Mouse (Mus musculus): ENCODE measurements at regions not wholly inside any gene's neighbourhood (a gene's known extent, or its start where the extent isn't known, plus 50 kb on each side); places are given as distances from the start of the nearest gene placed in this dataset.

DNA sequence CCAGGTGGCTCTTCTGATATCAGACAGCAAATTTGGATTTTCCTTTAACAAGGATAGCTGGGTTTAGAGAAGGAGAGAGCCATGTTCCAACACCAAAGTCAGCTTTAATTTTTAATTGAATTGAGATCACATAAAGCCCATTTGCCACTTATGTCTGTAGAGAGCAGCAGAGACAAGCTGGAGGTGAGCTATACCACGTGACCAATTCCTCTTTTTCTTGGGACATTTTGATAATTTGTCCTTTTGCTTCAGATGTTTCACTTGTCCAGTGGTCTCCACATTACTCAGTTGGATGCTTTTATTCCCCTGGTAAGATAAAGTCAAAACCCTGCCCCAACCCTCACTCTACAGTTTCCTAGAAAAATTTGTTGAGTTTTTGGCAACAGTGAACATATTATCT is 248.6 kb upstream of the Ndst4 start:
- no peak for DNase-seq

DNA sequence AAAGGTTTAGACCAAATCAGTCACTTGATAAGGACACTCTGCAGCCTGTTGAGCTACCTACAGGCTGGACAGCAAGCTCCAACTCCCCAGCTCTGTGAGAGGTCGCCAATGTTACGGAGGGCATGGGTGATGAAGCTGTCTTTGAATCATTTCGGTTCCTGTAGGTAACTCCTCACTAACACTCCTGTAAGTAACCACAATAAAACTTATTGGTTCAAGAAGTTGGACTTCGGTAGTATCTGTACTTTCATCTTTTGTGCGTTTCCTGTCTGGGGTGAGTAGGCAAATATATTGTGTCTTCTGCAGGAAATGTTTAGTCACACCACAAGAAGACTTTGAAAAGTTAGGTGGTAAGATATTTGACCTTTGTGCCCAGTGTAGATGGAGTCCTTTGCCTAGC is 244.1 kb upstream of the Ndst4 start:
- DNase-seq: no peak

DNA sequence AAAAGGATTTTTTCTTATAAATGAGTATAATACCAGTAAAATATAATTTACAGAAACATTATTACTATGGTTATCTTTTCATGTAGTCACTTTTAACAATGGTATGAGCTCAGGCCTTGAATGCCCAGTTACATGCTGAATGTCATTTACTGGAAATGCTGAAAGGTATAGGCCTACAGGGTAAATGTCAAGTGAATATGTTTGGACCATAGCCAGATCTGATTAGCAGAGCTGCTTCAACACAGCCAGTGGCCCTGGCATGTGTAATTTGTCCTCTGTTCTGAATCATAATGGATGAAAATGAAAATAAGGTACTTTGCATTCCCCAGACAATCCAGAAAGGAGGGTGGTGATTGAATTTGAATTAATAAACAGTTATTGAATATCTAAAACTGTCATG is 213.3 kb upstream of the Ndst4 start:
- no peak for DNase-seq

DNA sequence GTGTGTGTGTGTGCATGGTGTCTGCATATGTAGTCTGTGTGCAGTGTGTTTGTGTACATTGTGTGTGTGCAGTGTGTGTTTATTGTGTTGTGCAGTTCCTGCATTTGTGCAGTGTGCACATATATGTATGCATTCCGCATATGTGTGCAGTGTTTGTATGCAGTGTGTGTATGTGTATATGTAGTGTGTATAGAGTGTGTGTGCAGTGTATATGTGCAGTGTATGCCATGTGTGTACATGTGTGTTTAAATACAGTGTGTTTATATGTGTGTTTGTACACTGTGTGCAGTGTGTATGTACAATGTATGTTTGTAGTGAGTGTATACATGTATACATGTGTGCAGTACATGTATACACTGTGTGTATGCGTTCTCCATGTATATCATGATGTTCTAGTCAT is 183.0 kb upstream of the Ndst4 start:
- no peak for DNase-seq

DNA sequence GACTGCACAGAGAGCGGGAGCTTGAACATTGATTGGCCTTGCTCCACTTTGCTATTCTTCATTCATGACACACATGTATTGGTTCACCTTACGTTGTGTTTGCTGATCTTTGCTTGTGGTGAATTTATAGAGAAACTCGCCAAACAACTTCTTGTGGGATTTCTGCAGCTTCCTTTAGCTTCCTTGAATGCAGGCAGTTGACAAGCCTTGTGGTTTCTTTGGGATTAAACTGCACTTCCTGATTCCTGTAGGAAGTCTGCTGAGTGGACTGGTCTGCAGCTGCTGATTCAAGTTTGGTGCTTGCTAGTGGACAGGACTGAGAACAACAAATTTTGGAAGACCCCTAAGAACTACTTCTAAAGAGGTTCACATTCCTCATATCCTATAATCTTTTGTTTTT is 152.8 kb upstream of the Ndst4 start:
- DNase-seq: no peak

DNA sequence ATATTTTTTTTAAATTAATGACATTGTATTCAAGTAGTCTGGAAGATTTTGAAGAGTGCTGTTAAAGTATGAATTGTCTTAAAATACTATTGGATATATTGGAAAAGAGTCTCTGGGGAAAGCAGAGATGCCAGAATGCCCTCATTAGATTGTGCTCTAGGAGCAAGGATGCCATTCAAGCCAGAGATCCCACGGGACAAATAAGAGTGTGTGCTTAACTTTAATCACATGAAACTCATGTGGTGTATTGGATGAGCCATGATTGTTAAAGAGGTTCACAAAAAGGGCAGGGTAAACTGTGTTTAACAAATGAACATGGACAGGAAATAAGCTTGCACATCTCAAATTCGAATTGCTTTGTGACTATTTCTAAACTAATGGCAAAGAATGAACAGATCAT is 143.0 kb upstream of the Ndst4 start:
- DNase-seq: no peak

DNA sequence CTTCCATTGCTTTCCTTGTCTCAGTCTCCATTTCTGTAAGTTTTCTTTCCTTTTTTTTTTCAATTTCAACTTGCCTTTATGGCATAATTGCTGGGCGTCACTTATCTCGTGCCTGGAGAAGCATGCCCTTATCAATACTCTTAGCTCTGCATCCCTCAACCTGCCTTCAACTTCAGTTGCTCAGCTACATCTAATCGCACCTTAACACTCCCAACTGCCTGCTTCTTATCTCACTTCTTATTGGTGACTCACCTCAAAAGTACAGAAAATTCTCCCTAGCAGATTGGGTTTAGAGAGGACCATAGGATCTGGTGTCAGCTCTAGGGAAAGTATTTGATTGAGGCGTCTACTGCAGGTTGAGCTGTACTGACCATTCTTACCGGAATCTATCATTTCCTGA is 133.2 kb upstream of the Ndst4 start:
- DNase-seq: no peak

DNA sequence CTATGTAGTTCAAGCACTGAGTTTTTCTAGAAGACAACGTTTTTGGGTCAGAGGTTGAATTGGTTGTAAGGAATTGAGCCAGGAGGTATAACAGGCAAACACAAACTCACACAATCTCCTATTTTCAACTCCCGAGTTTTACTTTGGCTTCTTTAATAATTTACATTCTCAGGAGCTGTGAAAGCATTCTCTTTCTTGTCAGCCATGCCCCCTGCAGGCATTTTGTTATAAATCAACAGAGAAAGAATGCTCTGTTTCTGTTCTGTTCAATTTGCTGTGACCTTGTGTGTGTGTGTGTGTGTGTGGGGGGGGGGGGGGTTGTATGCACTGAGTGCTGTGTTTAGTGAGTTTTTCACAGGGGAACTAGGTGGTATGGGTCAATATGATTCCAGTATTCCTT is 132.7 kb upstream of the Ndst4 start:
- no peak for DNase-seq

DNA sequence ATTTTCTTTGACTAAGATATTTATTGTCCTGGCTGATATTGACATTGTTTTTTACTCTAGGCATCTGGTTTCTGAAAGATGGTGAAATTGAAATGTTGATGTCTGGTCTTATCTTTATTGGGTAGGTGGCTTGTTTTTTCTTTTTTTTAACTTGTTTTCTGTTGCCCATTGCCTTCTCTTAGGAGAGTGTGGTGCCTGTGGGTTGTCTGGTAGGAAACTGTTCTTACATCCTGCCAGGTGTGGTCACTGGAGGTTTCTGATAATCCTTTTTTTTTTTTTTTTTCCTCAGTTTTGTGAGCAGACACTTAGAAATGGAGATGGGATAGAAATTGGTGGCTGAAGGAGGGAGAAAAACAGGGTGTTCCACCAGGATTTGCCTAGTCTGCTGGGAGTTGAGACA is 125.3 kb upstream of the Ndst4 start:
- DNase-seq: no peak

DNA sequence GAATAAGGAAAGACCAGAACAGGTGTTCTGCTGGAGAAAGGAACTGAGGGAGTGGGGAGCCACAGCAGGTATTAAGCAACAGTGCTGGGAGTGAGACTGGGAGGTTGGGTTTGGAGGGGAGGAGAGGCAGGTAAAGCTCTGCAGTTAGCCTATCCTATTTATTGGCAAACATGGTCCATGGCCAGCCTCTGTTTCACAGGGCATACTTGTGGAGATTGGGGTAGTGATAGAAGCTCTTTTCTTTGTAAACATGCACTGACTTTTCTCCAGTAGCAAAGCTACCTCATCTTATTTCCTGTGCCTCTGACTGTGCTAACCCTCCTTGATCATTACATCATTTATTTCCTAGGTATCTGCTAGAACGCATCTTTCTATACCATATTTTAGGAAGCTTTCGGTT is 124.9 kb upstream of the Ndst4 start:
- DNase-seq: no peak

DNA sequence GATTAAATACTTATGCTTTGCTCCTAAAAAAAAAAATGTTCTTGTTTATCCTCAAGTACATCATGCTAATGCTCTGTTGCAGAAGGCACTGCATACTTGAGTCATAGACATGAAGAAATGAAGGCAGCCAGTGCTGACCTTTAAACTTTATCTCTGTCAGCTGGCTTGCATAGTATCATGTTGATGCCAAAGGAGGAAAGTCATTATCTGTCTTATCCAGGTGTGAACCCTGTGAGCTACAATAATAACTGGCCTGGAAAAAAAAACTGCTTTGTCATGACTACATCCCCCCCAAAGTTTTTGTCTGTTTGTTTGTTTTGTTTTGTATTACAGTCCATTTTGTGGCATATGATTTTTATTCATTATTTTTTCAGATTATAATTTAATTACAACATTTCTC is 124.3 kb upstream of the Ndst4 start:
- no peak for DNase-seq

DNA sequence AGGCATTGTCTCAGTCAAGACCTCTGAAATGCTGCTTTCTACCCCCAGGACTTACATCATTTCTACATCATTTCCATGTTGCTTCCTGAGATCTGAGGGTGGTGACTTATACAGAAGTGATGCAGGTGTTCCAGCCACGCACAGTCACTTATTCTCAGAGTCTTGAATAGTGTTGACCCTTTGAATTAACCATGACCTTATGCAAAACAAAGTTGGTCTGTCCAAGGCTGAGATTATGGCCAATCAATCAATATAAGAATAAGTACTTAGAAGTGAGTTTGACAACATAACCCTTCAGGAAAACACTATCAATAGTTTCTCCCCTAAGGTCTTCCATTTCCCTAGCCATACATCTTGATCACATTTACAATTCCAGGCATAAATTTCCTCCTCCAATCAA is 115.3 kb upstream of the Ndst4 start:
- no peak for DNase-seq

DNA sequence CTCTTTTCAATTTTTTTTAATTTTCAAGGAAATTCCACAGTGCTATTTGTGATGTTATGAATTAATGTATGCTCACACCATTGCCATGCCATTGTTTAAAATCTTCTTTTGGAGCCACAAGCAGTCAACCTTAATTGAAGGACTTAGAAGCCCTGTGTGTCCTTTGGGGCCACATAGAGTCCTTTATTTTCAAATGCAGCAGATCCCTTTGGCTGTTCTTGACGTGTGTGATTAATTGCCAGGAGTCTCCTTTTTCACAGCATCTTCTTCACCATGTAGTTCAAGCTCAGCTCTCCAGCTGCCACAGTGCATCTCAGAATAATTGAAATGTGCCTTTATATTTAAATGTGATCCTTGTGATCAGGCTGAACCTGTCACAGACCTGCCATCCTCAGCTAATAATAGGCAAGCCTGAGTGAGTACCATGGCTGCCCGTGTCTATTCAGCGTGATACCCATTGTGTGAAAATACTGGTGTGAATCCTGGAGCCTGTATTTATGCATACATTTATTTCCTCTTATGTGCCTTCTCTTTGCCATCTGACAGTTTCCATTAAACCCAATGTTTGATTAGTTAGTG is 114.4 kb upstream of the Ndst4 start:
- no peak for DNase-seq

DNA sequence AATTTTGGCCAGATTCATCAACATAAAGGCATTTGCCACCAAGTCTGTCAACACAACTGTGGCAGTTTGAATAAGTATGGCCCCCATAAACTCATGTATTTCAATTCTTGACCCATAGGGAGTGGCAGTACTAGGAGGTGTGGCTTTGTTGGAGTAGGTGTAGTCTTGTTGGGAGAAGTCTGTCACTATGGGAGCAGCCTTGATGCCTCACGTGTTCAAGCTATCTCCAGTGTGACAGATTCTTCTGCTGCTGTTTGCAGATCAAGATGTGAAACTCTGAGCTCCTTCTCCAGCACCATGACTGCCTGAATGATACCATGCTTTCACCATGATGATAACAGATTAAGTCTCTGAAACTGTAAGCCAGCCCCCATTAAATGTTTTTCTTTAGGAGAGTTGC is 97.2 kb upstream of the Ndst4 start:
- no peak for DNase-seq

DNA sequence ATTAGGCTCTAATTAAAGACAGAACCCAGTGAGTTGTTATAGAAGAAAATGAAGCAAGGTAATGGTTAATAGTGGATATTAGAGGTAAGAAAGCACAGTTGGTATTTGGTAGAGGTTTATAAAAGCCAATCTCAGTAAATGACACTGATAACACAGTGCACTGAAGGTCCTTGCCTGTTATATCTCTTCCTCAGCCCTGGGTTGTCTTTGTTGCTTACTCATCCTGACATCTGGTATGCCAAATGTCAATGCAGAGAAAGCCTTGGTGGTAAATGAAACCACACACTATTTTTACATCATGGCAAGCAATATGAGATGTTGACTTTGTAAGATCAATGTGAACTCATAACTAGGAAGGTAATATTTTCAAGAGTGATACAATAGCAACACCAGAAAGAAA is 76.8 kb upstream of the Ndst4 start:
- DNase-seq: no peak

DNA sequence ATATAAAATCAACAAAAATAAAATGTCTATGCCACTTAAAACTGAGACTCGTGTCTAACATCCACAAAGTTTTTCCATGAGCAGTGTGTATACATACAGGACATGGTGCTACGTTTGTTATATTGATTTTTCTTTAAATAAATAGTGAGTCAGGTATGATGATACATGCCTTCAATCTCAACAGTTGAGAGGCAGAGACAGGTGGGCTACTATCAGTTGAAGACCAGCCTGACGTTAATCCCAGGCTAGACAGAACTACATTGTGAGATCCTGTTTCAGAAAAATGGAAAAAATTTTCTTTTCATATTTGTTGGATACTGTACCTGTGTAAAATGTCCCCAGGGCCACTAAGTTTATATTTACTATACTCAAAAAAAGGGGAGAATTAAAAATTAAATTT is 66.5 kb upstream of the Ndst4 start:
- no peak for DNase-seq

DNA sequence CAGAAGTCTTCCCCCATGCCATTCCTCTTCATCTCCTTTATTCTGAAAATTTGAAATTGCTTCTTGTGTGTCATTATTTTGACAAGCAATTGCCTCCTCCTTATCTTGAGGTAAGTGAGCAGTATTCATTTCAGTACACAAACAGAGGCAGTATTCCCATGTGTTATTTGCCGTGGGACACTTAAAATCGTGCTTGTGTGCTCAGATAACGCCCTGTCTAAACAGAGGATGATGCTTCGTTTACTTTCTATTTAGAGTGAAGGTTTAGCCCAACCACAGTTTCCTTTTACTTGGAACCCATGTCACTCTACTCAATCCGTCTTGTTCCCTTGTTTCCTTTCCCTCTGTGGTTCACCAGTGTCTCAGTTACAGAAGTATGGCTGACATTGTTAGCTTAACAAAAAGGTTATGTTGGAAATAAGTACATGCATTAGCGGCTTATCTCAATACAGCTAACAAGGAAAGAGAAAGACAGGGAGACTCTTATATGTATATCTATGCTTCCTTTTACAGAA is 65.6 kb upstream of the Ndst4 start:
- peak; percentile 2 for DNase-seq

Measured in lung, postnatal 36 days (tissue).